Mouse (Mus musculus) MEL (cell line): ENCODE measurements around the gene Tspan17. TPM values are rescaled to one million over a fixed set of nuclear protein-coding genes. Genes with fewer than 3 reads are reported as not detected.
A peak's percentile ranks its signal among the peaks of the same experiment; 100 is the strongest.

Experiments used
- DNase-seq: peaks from one replicate; pipeline ENCODE4 v3.0.0; 2011; ENCODE audit warnings: low read depth, low spot score
- H3K27ac ChIP-seq: 2 replicates; pipeline ENCODE4 v1.5.1; 2012; ENCODE audit warnings: low read depth, mild to moderate bottlenecking, control low read depth, low read length, moderate library complexity; ENCODE audit not compliant: control insufficient read depth
- H3K27me3 ChIP-seq, 2 experiments: fragments of 150-350 bp in 1 of 2; sonication (generic) in 1 of 2; 2 replicates each; pipeline ENCODE4 v1.6.1; 2012; ENCODE audit warnings: low read length in 2 of 2, mild to moderate bottlenecking in 2 of 2, improper control_type of control experiment in 1 of 2, moderate library complexity in 1 of 2; ENCODE audit not compliant: insufficient read depth in 2 of 2, control insufficient read depth in 1 of 2
- H3K36me3 ChIP-seq, 2 experiments: 2 replicates each; pipeline ENCODE4 v1.6.1; 2012 to 2014; ENCODE audit warnings: low read length in 2 of 2, improper control_type of control experiment in 1 of 2, inconsistent platforms in 1 of 2, mild to moderate bottlenecking in 1 of 2; ENCODE audit not compliant: insufficient read depth in 2 of 2, control insufficient read depth in 1 of 2
- H3K4me1 ChIP-seq, 2 experiments: fragments of 150-350 bp in 1 of 2; sonication (generic) in 1 of 2; 2 replicates each; pipeline ENCODE4 v1.6.1; 2012; ENCODE audit warnings: low read length in 2 of 2, improper control_type of control experiment in 1 of 2, mild to moderate bottlenecking in 1 of 2; ENCODE audit not compliant: insufficient read depth in 2 of 2, control insufficient read depth in 1 of 2
- H3K4me3 ChIP-seq, 2 experiments: fragments of 150-350 bp in 1 of 2; sonication (generic) in 1 of 2; 2 replicates each; pipeline ENCODE4 v1.5.1; 2012; ENCODE audit warnings: low read depth in 2 of 2, low read length in 2 of 2, mild to moderate bottlenecking in 2 of 2, moderate library complexity in 2 of 2, control low read depth in 1 of 2, improper control_type of control experiment in 1 of 2; ENCODE audit not compliant: control insufficient read depth in 1 of 2, insufficient read depth in 1 of 2
- H3K79me2 ChIP-seq: 2 replicates; pipeline ENCODE4 v1.6.1; 2012; ENCODE audit warnings: mild to moderate bottlenecking, low read length, moderate library complexity; ENCODE audit not compliant: control insufficient read depth, poor library complexity, insufficient read depth
- H3K9ac ChIP-seq: 2 replicates; pipeline ENCODE4 v1.6.1; 2012; ENCODE audit warnings: low read depth, mild to moderate bottlenecking, control low read depth, low read length, moderate library complexity; ENCODE audit not compliant: control insufficient read depth, poor library complexity, severe bottlenecking
- H3K9me3 ChIP-seq: fragments of 150-350 bp; sonication (generic); replicated peaks from 2 replicates; pipeline ENCODE4 v1.6.1; 2012; ENCODE audit warnings: mild to moderate bottlenecking, low read length, improper control_type of control experiment, moderate library complexity; ENCODE audit not compliant: insufficient read depth
- BHLHE40 ChIP-seq: IDR thresholded peaks from 2 replicates; pipeline ENCODE4 v1.6.1; 2012; ENCODE audit warnings: low read depth, mild to moderate bottlenecking, inconsistent platforms, low read length, improper control_type of control experiment, borderline replicate concordance
- CHD1 ChIP-seq: IDR thresholded peaks from 2 replicates; pipeline ENCODE4 v1.6.1; 2012; ENCODE audit warnings: low read depth, mild to moderate bottlenecking, inconsistent platforms, low read length, improper control_type of control experiment
- CTCF ChIP-seq, 3 experiments: IDR thresholded peaks in 2 of 3; conservative IDR thresholded peaks in 1 of 3; 2 replicates each; pipeline ENCODE4 v1.5.1; 2011 to 2012; ENCODE audit warnings: low read length in 3 of 3, low read depth in 2 of 3, mild to moderate bottlenecking in 2 of 3, improper control_type of control experiment in 1 of 3, inconsistent platforms in 1 of 3, mixed read lengths in 1 of 3, moderate library complexity in 1 of 3; ENCODE audit not compliant: control insufficient read depth in 1 of 3, insufficient read depth in 1 of 3, poor library complexity in 1 of 3, severe bottlenecking in 1 of 3
- E2F4 ChIP-seq: IDR thresholded peaks from 2 replicates; pipeline ENCODE4 v1.6.1; 2011; ENCODE audit warnings: low read depth, low read length, improper control_type of control experiment, borderline replicate concordance
- ELF1 ChIP-seq: IDR thresholded peaks from 2 replicates; pipeline ENCODE4 v1.6.1; 2014; ENCODE audit warnings: low read depth, mild to moderate bottlenecking, inconsistent platforms, low read length, improper control_type of control experiment, moderate library complexity
- EP300 ChIP-seq, 2 experiments: IDR thresholded peaks; 2 replicates each; pipeline ENCODE4 v1.6.1; 2011; ENCODE audit warnings: improper control_type of control experiment in 2 of 2, low read length in 2 of 2, low read depth in 1 of 2, mild to moderate bottlenecking in 1 of 2
- GABPA ChIP-seq: IDR thresholded peaks from 2 replicates; pipeline ENCODE4 v1.6.1; 2012; ENCODE audit warnings: low read depth, mild to moderate bottlenecking, inconsistent platforms, low read length, improper control_type of control experiment, moderate library complexity
- HCFC1 ChIP-seq: IDR thresholded peaks from 2 replicates; pipeline ENCODE4 v1.6.1; 2012; ENCODE audit warnings: low read depth, mild to moderate bottlenecking, inconsistent platforms, low read length, improper control_type of control experiment, moderate library complexity
- MAFK ChIP-seq: IDR thresholded peaks from 2 replicates; pipeline ENCODE4 v1.6.1; 2011; ENCODE audit warnings: low read depth, mild to moderate bottlenecking, low read length, improper control_type of control experiment, borderline replicate concordance
- MAX ChIP-seq: IDR thresholded peaks from 2 replicates; pipeline ENCODE4 v1.6.1; 2011; ENCODE audit warnings: low read length, improper control_type of control experiment
- MAZ ChIP-seq: IDR thresholded peaks from 2 replicates; pipeline ENCODE4 v1.6.1; 2012; ENCODE audit warnings: low read depth, mild to moderate bottlenecking, inconsistent platforms, low read length, improper control_type of control experiment
- MEF2A ChIP-seq: IDR thresholded peaks from 2 replicates; pipeline ENCODE4 v1.6.1; 2014; ENCODE audit warnings: low read depth, mild to moderate bottlenecking, inconsistent platforms, low read length, improper control_type of control experiment; ENCODE audit not compliant: poor library complexity, insufficient replicate concordance, severe bottlenecking; ENCODE audit errors: extremely low read depth
- MYC ChIP-seq: IDR thresholded peaks from 2 replicates; pipeline ENCODE4 v1.6.1; 2011; ENCODE audit warnings: low read depth, mild to moderate bottlenecking, low read length, improper control_type of control experiment, moderate library complexity
- NRF1 ChIP-seq: IDR thresholded peaks from 2 replicates; pipeline ENCODE4 v1.6.1; 2014; ENCODE audit warnings: low read depth, mild to moderate bottlenecking, inconsistent platforms, low read length, improper control_type of control experiment, moderate library complexity; ENCODE audit not compliant: poor library complexity, insufficient read depth, severe bottlenecking
- POLR2AphosphoS2 ChIP-seq: IDR thresholded peaks from 2 replicates; pipeline ENCODE4 v1.6.1; 2011; ENCODE audit warnings: low read length, improper control_type of control experiment
- POLR2AphosphoS5 ChIP-seq: IDR thresholded peaks from 2 replicates; pipeline ENCODE4 v1.6.1; 2012; ENCODE audit warnings: low read depth, borderline replicate concordance, mild to moderate bottlenecking, inconsistent platforms, low read length, moderate library complexity, mixed read lengths
- RAD21 ChIP-seq: IDR thresholded peaks from 2 replicates; pipeline ENCODE4 v1.6.1; 2011; ENCODE audit warnings: mild to moderate bottlenecking, low read depth, low read length, improper control_type of control experiment
- RCOR1 ChIP-seq: IDR thresholded peaks from 2 replicates; pipeline ENCODE4 v1.6.1; 2012; ENCODE audit warnings: low read depth, mild to moderate bottlenecking, inconsistent platforms, low read length, improper control_type of control experiment
- SIN3A ChIP-seq: IDR thresholded peaks from 2 replicates; pipeline ENCODE4 v1.6.1; 2012; ENCODE audit warnings: low read length, improper control_type of control experiment, inconsistent platforms
- SMC3 ChIP-seq: IDR thresholded peaks from 2 replicates; pipeline ENCODE4 v1.6.1; 2011; ENCODE audit warnings: low read depth, low read length, improper control_type of control experiment
- TAL1 ChIP-seq: IDR thresholded peaks from 2 replicates; pipeline ENCODE4 v1.6.1; 2012; ENCODE audit warnings: mild to moderate bottlenecking, inconsistent platforms, low read length, moderate library complexity, mixed read lengths
- TCF12 ChIP-seq: IDR thresholded peaks from 2 replicates; pipeline ENCODE4 v1.6.1; 2014; ENCODE audit warnings: low read depth, mild to moderate bottlenecking, inconsistent platforms, low read length, improper control_type of control experiment, moderate library complexity
- USF1 ChIP-seq: IDR thresholded peaks from 2 replicates; pipeline ENCODE4 v1.6.1; 2014; ENCODE audit warnings: low read depth, mild to moderate bottlenecking, inconsistent platforms, low read length, improper control_type of control experiment, moderate library complexity
- USF2 ChIP-seq, 2 experiments: IDR thresholded peaks; 2 replicates each; pipeline ENCODE4 v1.6.1; 2011 to 2012; ENCODE audit warnings: improper control_type of control experiment in 2 of 2, low read length in 2 of 2, borderline replicate concordance in 1 of 2, inconsistent platforms in 1 of 2, low read depth in 1 of 2, mild to moderate bottlenecking in 1 of 2; ENCODE audit not compliant: insufficient read depth in 1 of 2
- ZMIZ1 ChIP-seq: IDR thresholded peaks from 2 replicates; pipeline ENCODE4 v1.6.1; 2012; ENCODE audit warnings: low read depth, mild to moderate bottlenecking, inconsistent platforms, low read length, improper control_type of control experiment, moderate library complexity
- ZNF384 ChIP-seq: IDR thresholded peaks from 2 replicates; pipeline ENCODE4 v1.6.1; 2012; ENCODE audit warnings: low read depth, mild to moderate bottlenecking, inconsistent platforms, low read length, improper control_type of control experiment
- polyA plus RNA-seq, 2 experiments: library from polyadenylated mRNA; stranded (reverse) in 1 of 2; unstranded in 1 of 2; fragments of >175 nt in 1 of 2; fragments of >200 nt in 1 of 2; gene quantifications; 2 replicates each; pipeline versions ENCODE4 v1.2.1 to v1.2.4; 2012; ENCODE audit warnings: low replicate concordance in 2 of 2, low read depth in 1 of 2; ENCODE audit not compliant: insufficient read length in 2 of 2, insufficient read depth in 1 of 2, missing spikeins in 1 of 2
- total RNA-seq: library from RNA; depleted of rRNA; stranded (reverse); fragments of 300-350 nt; gene quantifications from 2 replicates; pipeline ENCODE4 v1.2.3, GENCODE M21; 2012

Gene Tspan17
- total and polyA plus RNA-seq, 3 experiments: 4.1 to 23.0 TPM; not detected in 1

DNA sequence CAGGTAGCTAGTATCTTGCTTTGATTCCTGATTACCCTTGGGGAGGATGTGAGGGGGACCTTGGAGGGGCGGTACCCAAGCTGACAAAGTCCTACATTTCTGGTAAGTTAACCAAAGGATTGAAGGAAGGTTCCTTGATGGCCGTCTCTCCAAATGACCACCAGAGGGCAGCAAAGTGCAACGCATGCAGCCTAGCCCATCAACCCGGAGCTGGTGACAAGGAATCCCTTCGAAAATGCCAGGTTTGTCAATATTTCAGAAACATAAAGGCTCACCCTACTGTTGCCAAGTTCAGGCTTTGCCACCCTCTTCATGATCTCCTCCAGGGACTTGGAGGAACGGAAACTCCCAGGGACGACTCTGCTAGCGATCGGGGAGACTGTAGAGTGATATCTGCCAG lies 10.5 kb downstream of the Tspan17 start (continued):
- TF ChIP-seq RCOR1 (no peak), TCF12 (no peak), ZNF384 (no peak), ZMIZ1 (no peak), HCFC1 (no peak), MAX (no peak), MEF2A (no peak), TAL1 (no peak), ELF1 (no peak), RAD21 (peak; percentile 93), BHLHE40 (no peak), GABPA (no peak), SIN3A (0 out of 2 replicates have a peak, but pooled peaks have one; percentile 34), MAZ (no peak), NRF1 (no peak), CHD1 (no peak), POLR2AphosphoS5 (no peak), POLR2AphosphoS2 (no peak), EP300 (IDR thresholded peaks at IDR 0.05; ENCODE audit: low read depth in 1 of 2, low read length in 2 of 2) (peak in 1 of 2 experiments; percentile 9; a peak in 1 of 4 replicates)
- TF ChIP-seq, all 39 proteins: peak for 7

DNA sequence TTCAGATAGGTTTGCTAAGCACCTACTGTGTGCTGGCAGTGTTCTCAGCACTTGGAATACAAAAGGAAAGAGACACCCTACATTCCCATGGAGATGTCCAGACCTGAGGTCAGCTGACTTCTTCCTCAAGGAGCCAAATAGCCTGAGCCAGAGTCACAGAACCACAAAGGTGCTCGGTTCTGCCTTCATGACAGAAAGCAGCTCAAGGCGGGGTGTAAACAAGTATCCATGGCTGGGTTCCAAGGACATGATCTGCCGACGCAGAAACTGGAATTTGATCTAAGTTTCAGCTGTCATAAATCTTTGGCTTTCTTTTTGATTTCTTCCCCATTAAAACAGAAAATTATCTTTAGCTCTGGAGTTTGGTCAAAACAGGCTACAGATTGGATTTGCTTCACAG lies 11.0 kb downstream of the Tspan17 start:
- Histone ChIP-seq H3K9ac (no peak overlapping the region), H3K27ac (no peak overlapping the region), H3K4me3 (no peak overlapping the region; a peak in 1 of 4 replicates), H3K4me1 (peaks cover 2 to 15% of the 10 kb centered on the region in 2 experiments; a peak in 3 of 4 replicates), H3K79me2 (no peaks in the 10 kb centered on the region), H3K9me3 (no peaks in the 10 kb centered on the region), H3K27me3 (no peaks in the 10 kb centered on the region), H3K36me3 (no peaks in the 10 kb centered on the region)
- DNase-seq: no peak
- TF ChIP-seq TAL1 (no peak), CTCF (IDR thresholded peaks at IDR 0.05 in 2 of 3, conservative IDR thresholded peaks at IDR 0.05 in 1 of 3; ENCODE audit: control insufficient read depth in 1 of 3, insufficient read depth in 1 of 3, low read depth in 2 of 3, low read length in 3 of 3, poor library complexity in 1 of 3, severe bottlenecking in 1 of 3) (no peak), SMC3 (no peak), MYC (no peak), ELF1 (no peak), SIN3A (no peak), USF2 (IDR thresholded peaks at IDR 0.05; ENCODE audit: borderline replicate concordance in 1 of 2, insufficient read depth in 1 of 2, low read depth in 1 of 2, low read length in 2 of 2) (no peak), RCOR1 (no peak), E2F4 (no peak), USF1 (no peak), POLR2AphosphoS5 (no peak), HCFC1 (no peak), MAFK (no peak), CHD1 (no peak), MAZ (no peak), EP300 (IDR thresholded peaks at IDR 0.05; ENCODE audit: low read depth in 1 of 2, low read length in 2 of 2) (no peak)
